Mouse (Mus musculus): ENCODE results near the gene Cd96. TPM values are rescaled to one million over a fixed set of nuclear protein-coding genes. Genes with fewer than 3 reads are reported as not detected.

Cd96 gene
- polyA plus RNA-seq, 1 experiment from 2014 or later = not detected

DNA sequence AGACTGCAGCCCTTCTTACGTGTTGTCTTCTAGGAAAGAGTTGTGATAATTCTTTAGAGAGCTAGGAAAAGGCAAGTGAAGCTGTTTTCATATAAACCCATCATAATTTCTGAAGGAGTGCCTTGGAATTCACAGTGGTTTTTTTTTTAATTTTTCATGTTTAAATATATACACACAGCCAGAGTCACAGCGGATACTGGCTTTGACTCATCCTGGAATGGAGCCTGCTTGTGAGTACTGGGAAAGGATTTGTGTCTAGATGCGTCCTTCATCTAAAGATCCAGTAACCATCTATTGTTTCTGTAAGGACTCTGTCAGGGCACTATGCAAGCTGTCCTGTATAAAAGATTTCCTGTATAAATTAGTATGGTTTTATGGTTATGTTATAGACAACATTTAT lies 52.1 kb downstream of the Cd96 start:
- H3K36me3 ChIP-seq (ENCODE audit: insufficient read depth, low read length) = no peaks in the 10 kb centered on the region
- H3K27ac ChIP-seq (ENCODE audit: low read length) = no peak overlapping the region
- H3K4me3 ChIP-seq (ENCODE audit: low read depth, low read length) = no peak overlapping the region
- ATAC-seq = no peak
- no peaks in the 10 kb centered on the region for H3K4me1 ChIP-seq (ENCODE audit: insufficient read depth, low read depth, low read length)
- H3K27me3 ChIP-seq (replicated peaks; ENCODE audit: insufficient read depth, low read length) = no peaks in the 10 kb centered on the region
- H3K9ac ChIP-seq (replicated peaks; ENCODE audit: low read depth) = no peak overlapping the region
- TF ChIP-seq CTCF (IDR thresholded peaks at IDR 0.05) (no peak), EP300 (IDR thresholded peaks at IDR 0.05) (no peak)
- H3K4me2 ChIP-seq (replicated peaks; ENCODE audit: low read depth, low read length) = no peak overlapping the region
- no peaks in the 10 kb centered on the region for H3K9me3 ChIP-seq (ENCODE audit: low read length)
- DNase-seq (ENCODE audit: low spot score) = no peak
- 63% methylated on average over 3 of the region's 3 CpGs for WGBS

DNA sequence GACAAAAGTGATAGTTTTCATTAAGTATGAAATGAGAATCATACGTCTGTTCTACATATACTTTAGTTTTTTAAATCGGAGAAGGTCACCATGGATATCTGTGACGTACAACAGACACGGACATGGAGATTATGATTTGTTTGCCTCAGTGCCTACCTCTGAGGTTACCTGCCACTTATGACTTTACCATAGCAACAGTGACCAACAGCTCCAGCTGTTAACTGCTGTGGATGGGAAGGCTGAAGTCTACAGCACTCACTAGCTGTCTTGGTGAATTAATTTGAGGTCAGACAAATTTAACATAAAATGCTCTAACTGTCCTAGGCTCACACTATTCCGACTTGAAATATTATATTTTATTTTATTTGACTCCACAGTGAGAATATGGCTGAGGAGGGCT lies 56.8 kb downstream of the Cd96 start:
- ATAC-seq = no peak
- Histone ChIP-seq H3K9ac (replicated peaks; ENCODE audit: low read depth) (no peak overlapping the region), H3K4me3 (ENCODE audit: low read depth, low read length) (no peak overlapping the region), H3K4me1 (ENCODE audit: insufficient read depth, low read depth, low read length) (no peaks in the 10 kb centered on the region), H3K27me3 (replicated peaks; ENCODE audit: insufficient read depth, low read length) (no peaks in the 10 kb centered on the region), H3K4me2 (replicated peaks; ENCODE audit: low read depth, low read length) (no peak overlapping the region), H3K36me3 (ENCODE audit: insufficient read depth, low read length) (no peaks in the 10 kb centered on the region), H3K9me3 (ENCODE audit: low read length) (no peaks in the 10 kb centered on the region), H3K27ac (ENCODE audit: low read length) (no peak overlapping the region)
- 85% methylated on average over 5 of the region's 5 CpGs for WGBS
- TF ChIP-seq CTCF (IDR thresholded peaks at IDR 0.05) (no peak), EP300 (IDR thresholded peaks at IDR 0.05) (no peak)
- no peak for DNase-seq (ENCODE audit: low spot score)

DNA sequence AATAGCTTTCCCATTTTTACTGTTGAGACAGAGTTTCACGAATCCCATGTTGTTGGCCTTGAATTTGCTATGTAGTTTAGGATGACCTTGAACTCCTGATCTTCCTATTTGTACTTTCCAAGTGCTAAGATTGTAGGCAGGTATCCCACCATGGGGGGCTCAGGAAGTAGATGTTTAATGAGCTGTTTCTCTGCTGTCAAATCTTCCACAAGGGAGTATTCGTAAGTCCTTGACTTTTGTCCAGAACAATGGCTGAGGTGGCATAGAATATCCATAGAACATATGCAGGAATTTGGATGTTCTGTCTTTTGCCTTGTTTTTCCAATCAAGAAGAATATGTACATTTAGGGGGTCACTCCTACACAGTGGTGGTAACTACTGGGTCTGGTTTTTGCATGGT lies 73.1 kb downstream of the Cd96 start:
- H3K27ac ChIP-seq (ENCODE audit: low read length) = no peak overlapping the region
- H3K4me3 ChIP-seq (ENCODE audit: low read depth, low read length) = no peak overlapping the region
- H3K4me1 ChIP-seq (ENCODE audit: insufficient read depth, low read depth, low read length) = no peaks in the 10 kb centered on the region
- no peaks in the 10 kb centered on the region for H3K9me3 ChIP-seq (ENCODE audit: low read length)
- DNase-seq (ENCODE audit: low spot score) (no peak), ATAC-seq (no peak)
- H3K36me3 ChIP-seq (ENCODE audit: insufficient read depth, low read length) = no peaks in the 10 kb centered on the region
- TF ChIP-seq CTCF (IDR thresholded peaks at IDR 0.05) = no peak
- TF ChIP-seq EP300 (IDR thresholded peaks at IDR 0.05) = no peak
- WGBS = 72% methylated on average over 2 of the region's 2 CpGs
- H3K4me2 ChIP-seq (replicated peaks; ENCODE audit: low read depth, low read length) = no peak overlapping the region
- no peak overlapping the region for H3K9ac ChIP-seq (replicated peaks; ENCODE audit: low read depth)
- no peaks in the 10 kb centered on the region for H3K27me3 ChIP-seq (replicated peaks; ENCODE audit: insufficient read depth, low read length)

DNA sequence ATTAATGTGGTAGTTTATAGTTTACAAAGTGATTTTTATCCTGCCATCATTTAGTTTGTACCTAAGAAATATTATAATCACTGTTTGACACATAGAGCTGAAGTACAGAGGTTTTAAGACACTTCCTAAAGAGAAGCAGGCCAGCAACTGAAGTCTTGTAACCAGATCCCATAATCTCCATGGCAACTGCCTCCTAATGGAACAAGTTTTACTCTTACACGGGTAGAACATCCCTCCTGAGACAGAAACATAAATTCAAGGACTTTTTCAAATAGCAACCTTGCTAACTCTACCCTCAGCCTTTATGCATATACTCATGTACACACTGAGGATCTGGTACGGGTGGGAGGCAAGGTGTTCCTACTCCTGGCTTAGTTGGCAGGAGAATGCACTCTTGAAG lies 83.8 kb downstream of the Cd96 start:
- no peak for TF ChIP-seq EP300 (IDR thresholded peaks at IDR 0.05)
- no peak for TF ChIP-seq CTCF (IDR thresholded peaks at IDR 0.05)
- Histone ChIP-seq H3K9me3 (ENCODE audit: low read length) (no peaks in the 10 kb centered on the region), H3K4me1 (ENCODE audit: insufficient read depth, low read depth, low read length) (no peaks in the 10 kb centered on the region), H3K27ac (ENCODE audit: low read length) (no peak overlapping the region), H3K4me3 (ENCODE audit: low read depth, low read length) (no peak overlapping the region), H3K36me3 (ENCODE audit: insufficient read depth, low read length) (no peaks in the 10 kb centered on the region), H3K9ac (replicated peaks; ENCODE audit: low read depth) (no peak overlapping the region), H3K4me2 (replicated peaks; ENCODE audit: low read depth, low read length) (no peak overlapping the region), H3K27me3 (replicated peaks; ENCODE audit: insufficient read depth, low read length) (no peaks in the 10 kb centered on the region)
- ATAC-seq (no peak), DNase-seq (ENCODE audit: low spot score) (no peak)
- 39% methylated on average over 2 of the region's 2 CpGs for WGBS

DNA sequence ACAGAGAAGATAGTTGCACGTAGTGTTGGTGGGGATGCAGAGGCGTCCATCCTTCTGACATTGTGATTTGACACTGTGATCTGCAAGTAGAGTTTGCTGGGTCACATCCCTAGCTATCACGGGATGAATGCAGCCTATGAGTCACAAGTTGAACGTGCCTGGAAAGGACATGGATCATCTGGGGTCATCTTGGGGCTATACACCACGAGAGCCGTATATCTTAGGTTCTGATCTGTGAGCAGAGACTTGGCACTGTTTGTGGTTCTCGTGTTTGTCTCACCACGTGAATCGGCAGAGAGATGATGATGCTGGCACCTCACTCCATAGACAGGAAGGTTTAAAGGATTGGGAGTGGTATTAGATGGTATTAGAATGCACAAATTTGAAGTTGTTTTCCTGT lies 86.2 kb downstream of the Cd96 start:
- WGBS = 60% methylated on average over 9 of the region's 9 CpGs

DNA sequence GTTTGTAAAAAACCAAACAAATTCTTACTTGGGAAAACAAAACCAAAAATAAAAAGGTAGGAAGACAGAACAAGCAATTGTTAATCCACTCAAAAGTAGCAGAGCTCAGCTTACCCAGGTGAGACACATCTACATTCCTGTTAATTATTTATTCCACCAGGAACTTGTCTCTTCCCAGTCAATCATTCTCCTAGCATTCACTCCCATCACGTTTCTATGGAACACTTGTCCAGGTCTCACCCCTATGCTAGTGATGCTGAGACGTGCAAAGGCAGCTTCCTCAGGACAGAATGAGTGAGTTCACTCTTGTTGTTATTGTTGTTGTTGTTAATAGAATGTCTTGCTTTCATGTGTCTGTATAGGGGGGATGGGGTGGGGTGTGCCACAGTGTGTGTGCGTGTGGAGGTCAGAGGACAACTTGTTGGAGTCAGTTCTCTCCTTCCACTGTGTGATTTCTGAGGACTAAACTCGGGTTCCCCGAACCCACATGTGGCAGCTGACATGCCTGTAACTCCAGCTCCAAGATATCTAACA lies 97.0 kb downstream of the Cd96 start:
- no peak overlapping the region for H3K27ac ChIP-seq (ENCODE audit: low read length)
- TF ChIP-seq CTCF (IDR thresholded peaks at IDR 0.05) (no peak), EP300 (IDR thresholded peaks at IDR 0.05) (no peak)
- H3K4me3 ChIP-seq (ENCODE audit: low read depth, low read length) = no peak overlapping the region
- DNase-seq (ENCODE audit: low spot score) (no peak), ATAC-seq (no peak)
- no peaks in the 10 kb centered on the region for H3K9me3 ChIP-seq (ENCODE audit: low read length)
- H3K4me1 ChIP-seq (ENCODE audit: insufficient read depth, low read depth, low read length) = no peaks in the 10 kb centered on the region
- H3K27me3 ChIP-seq (replicated peaks; ENCODE audit: insufficient read depth, low read length) = no peaks in the 10 kb centered on the region
- H3K36me3 ChIP-seq (ENCODE audit: insufficient read depth, low read length) = no peaks in the 10 kb centered on the region
- 58% methylated on average over 5 of the region's 5 CpGs for WGBS
- no peak overlapping the region for H3K9ac ChIP-seq (replicated peaks; ENCODE audit: low read depth)
- no peak overlapping the region for H3K4me2 ChIP-seq (replicated peaks; ENCODE audit: low read depth, low read length)

More for the DNA sequence above, 86.2 kb downstream of the Cd96 start:
- no peak for DNase-seq (ENCODE audit: low spot score)
- ATAC-seq = no peak
- Histone ChIP-seq H3K4me2 (replicated peaks; ENCODE audit: low read depth, low read length) (no peak overlapping the region), H3K36me3 (ENCODE audit: insufficient read depth, low read length) (no peaks in the 10 kb centered on the region), H3K27ac (ENCODE audit: low read length) (no peak overlapping the region), H3K4me3 (ENCODE audit: low read depth, low read length) (no peak overlapping the region), H3K4me1 (ENCODE audit: insufficient read depth, low read depth, low read length) (no peaks in the 10 kb centered on the region), H3K9me3 (ENCODE audit: low read length) (no peaks in the 10 kb centered on the region), H3K9ac (replicated peaks; ENCODE audit: low read depth) (no peak overlapping the region), H3K27me3 (replicated peaks; ENCODE audit: insufficient read depth, low read length) (no peaks in the 10 kb centered on the region)
- no peak for TF ChIP-seq CTCF (IDR thresholded peaks at IDR 0.05)
- TF ChIP-seq EP300 (IDR thresholded peaks at IDR 0.05) = no peak

Measured in lung, postnatal 0 days (tissue).